Mouse (Mus musculus): ENCODE data around the gene Wdr62.

- TF ChIP-seq CTCF (IDR thresholded peaks at IDR 0.05; ENCODE audit: low read depth) (no peak), EP300 (IDR thresholded peaks at IDR 0.05; ENCODE audit: low read depth) (no peak)
These were observed 40.7 kb upstream of the Wdr62 start for GRCm38 (mm10) chr7:30320946-30321345.
